Mouse (Mus musculus) spleen, embryonic (tissue): ENCODE results near the gene Lamp2.
"Not testable (repeated sequence)": the region's sequence is repeated elsewhere in the genome, so short reads cannot be mapped to it uniquely, and the experiment has no call there.

Experiments used
- CTCF ChIA-PET: fragments of 350-600 bp; sonication (Branson Sonifier 250); formaldehyde crosslinking; loops from one replicate; lab custom pipeline; 2022; lab: Charles Lee

The Lamp2 gene

DNA sequence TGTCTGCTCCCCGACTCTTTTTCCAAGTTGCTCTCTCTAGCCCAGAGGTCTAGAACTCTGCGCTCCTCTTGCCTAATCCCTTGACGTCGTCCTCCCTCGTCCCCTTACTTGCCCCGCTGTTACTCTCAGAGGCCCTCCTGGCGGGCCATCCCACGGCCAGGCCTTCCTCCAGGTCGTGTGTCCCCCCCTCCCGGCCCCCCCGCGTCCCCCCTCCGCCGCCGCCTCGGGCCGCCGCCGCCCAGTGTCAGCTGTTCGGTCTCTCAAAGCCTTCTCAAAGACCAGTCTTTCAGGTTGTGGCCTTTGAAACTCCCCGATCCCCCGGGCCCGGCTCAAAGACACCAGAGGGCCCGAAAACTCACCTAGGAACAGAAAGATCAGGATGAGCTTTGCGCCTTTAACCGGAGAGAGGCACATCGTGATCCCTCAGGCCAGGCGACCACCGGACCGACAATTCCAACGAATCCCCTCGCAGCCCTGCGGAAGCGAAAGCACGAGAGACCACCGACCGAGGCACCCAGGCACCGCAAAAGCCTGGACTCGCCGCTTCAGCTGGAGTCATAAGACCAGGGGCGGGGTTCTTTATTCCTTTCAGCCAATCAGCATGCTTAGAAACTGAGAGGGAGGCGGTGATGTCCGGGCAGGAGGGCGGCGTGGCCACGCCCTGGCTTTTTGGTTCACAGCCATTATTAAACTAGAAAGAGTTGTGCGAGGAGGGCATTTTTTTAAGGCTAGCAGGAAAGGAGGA is at the start of gene Lamp2:
Gene Lamp2 (minus strand): TSS at position 565 of the 745 bp plus-strand sequence.
- CTCF ChIA-PET = no interaction called here

- CTCF ChIA-PET = interaction anchor here (0.8 kb wide), 1 partner anchor 10 kb away, joined by 5 read pairs; no protein-coding TSS in a partner anchor
These were observed 48.6 kb upstream of the Lamp2 start for GRCm38 (mm10) chrX:38504846-38505245.

DNA sequence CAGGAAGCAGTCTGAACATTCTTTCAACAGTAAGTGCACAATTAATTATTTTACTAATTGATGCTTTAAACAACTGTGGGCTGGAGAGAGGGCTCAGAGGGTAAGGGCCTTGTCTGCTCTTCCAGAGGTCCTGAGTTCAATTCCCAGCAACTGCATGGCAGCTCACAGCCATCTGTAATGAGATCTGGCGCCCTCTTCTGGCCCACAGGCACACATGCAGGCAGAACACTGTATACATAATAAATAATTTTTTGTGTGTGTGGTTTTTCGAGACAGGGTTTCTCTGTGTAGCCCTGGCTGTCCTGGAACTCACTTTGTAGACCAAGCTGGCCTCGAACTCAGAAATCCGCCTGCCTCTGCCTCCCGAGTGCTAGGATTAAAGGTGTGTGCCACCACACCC is 45.9 kb upstream of the Lamp2 start:
- CTCF ChIA-PET = not testable (repeated sequence)

GRCm38 (mm10) chrX:38485464-38485863 is 29.2 kb upstream of the Lamp2 start:
- CTCF ChIA-PET = not testable (repeated sequence)

- CTCF ChIA-PET = no interaction called here
These were observed 22.3 kb upstream of the Lamp2 start for GRCm38 (mm10) chrX:38478583-38478982.

DNA sequence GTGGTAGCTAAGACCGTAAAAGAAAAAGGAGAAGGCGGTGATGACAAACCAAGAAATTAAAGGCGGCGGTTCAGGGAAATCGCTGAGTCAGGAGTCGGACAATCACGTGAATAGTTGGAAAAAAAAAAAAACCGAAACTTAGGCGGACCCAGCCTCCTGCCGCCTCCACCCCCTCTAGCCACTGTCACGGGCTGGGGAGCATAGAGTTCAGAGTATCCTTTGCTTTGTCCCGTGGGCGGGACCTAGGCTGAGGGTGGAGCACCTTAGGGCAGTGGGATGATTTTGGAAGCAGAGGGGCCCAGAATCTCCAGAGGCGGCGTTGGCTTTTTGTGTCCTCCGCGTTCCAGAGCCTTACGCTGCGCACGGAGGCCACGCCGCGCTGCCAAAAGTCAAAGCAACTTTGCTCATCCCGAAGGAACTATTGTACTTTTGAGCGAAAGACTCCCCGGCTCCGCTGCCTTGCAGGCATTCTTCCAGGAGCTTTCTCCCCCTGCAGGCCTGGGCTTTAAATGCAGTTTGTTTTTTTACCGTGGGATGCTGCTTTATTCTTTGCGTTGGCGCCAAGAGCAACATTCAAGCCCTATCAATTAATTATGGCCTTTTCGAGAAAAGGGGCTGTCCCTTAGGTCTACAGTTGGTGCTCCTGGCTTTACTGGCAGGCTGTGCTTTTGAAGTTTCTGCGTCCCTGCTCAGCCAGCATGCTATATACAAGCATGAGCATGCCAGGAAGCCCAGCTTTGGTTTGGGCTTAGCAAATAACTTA is 17.5 kb upstream of the Lamp2 start:
- CTCF ChIA-PET = interaction anchor here (0.7 kb wide), 1 partner anchor 283 kb away, joined by 4 read pairs; no protein-coding TSS in a partner anchor

GRCm38 (mm10) chrX:38473164-38473536 is 16.9 kb upstream of the Lamp2 start:
- CTCF ChIA-PET = interaction anchor here (0.7 kb wide), 1 partner anchor 283 kb away, joined by 4 read pairs; no protein-coding TSS in a partner anchor

DNA sequence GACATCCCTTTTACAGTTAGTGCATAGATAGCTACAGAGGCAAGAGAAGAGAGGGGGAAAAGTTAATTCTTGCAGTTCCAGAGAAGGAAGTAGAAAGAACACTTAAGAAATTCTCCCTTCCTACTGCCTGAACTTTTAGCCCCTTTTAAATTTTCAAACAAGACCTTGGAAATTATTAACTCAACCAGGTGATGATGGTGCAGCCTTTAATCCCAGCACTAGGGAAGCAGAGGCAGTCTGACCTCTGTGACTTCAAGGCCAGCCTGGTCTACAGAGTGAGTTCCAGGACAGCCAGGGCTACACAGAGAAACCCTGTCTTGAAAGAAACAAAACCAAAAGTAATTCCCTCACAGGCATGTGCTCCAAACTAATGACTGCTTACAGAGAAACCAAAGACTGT is 10.0 kb upstream of the Lamp2 start:
- CTCF ChIA-PET = no interaction called here

- CTCF ChIA-PET = no interaction called here
These were observed 6.9 kb upstream of the Lamp2 start for GRCm38 (mm10) chrX:38463160-38463559.

- CTCF ChIA-PET = interaction anchor here (0.6 kb wide), 1 partner anchor 15 kb away, joined by 3 read pairs; no protein-coding TSS in a partner anchor
These were observed 5.8 kb upstream of the Lamp2 start for GRCm38 (mm10) chrX:38462101-38462500.

DNA sequence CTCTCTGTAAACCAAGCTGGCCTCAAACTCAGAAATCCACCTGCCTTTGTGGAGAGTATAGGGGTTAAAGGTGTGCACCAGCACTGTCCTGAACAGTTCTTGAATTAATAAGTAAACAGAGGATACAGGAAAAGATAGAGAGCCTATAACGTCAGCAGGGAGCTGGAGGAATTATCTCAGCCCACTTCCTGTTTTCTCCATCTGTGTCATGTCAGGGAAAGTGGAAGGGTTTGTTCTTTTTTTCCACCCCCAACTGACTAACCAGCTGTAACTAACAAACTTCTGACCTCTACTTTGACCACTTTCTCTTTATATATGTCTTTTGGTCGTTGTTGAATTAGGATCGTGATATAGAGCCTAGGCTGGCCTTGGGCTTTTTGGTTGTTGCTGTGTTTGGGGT is 4.6 kb upstream of the Lamp2 start:
- CTCF ChIA-PET = no interaction called here

DNA sequence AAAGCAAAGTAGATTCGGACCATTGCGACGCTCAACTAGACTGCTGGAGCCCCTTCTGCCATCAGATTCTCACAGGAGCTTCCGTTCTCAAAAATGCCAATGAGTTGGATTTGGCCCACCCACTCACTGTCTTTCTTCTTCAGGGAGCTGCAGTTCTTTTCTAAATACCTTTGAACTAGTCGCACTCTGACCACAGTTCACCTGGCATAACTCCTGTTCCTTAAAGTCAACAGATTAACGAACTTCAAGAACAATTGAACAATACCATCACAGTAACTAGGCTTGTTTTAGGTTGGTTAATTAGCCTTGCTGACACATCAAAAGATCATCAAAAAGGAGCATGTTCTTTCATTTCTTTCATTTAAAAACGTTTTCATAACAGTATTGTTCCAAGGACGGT is 2.8 kb upstream of the Lamp2 start:
- CTCF ChIA-PET = no interaction called here

DNA sequence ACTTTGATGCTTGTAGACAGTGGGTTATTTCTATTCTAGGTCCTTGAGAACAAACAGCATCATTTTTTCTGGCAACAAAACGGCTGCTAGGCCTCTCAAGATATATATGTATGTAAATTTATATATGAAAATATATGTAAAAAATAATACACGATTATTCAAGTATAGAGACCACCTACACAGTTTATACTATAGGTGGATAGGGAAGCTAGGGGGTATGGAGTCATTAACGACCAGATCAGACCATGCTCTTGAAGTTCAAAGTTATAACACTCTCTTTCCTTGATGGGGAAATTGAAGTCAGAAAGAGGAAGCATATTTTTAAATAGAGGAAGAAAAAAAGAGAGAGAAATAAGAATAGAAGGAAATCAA is 367 bp upstream of the Lamp2 start:
- CTCF ChIA-PET = no interaction called here

DNA sequence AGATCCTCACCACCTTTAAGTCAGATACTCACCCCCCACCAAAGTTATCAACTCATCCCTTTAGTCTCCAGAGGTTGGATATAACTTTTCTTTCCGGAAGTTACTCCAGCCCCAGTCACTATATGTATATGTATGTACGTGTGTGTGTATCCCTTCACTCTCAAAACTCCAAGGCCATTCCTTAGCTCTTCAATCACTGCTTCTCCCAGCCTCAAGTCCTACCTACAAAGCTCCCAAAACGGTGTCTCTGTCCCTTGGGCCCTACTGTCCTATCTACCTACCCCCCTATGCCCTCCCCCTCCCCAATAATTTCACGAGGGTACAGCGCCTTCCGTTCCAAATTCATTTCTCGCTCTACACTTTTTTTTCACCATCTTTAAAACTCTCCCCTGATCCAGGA is 780 bp downstream of the Lamp2 start:
- CTCF ChIA-PET = no interaction called here

DNA sequence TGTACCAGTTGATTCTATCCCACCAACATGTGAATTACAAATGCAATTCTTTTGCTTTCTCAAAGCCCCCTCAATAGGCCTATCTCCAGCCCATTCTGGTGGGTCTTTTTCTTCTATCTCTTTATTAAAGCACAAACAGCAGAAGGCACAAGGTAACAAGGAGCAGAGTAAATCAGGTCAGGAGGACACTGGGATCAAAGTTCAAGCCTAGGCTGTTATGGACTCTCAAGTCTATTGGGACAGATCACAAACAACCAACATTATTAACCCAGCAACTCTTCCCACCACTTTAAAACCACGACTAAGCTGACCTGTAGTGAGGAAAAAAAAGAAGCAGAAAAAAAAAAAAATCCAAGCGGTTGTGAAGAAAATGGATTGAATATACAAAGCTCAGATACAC is 1.4 kb downstream of the Lamp2 start:
- CTCF ChIA-PET = no interaction called here

DNA sequence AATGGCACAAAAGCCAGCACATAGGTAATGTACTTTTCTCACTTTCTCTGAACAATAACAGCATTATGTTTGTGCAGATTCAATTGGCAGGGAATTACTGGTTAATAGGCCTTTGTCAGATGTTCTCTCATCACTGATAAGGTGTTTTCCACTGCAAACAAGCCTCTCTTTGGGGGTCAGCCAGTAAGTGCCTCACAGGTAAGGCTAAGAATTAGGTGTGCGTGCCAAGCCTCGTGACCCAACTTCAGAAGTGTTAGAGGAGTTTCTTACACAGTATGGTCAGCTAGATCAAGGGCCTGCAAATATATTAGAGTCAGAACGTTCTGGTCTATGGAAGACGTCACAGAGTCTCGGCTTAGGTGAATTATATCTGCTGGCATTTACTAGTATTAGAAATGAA is 2.3 kb downstream of the Lamp2 start:
- CTCF ChIA-PET = no interaction called here

GRCm38 (mm10) chrX:38450476-38450875 is 5.8 kb downstream of the Lamp2 start:
- CTCF ChIA-PET = no interaction called here

DNA sequence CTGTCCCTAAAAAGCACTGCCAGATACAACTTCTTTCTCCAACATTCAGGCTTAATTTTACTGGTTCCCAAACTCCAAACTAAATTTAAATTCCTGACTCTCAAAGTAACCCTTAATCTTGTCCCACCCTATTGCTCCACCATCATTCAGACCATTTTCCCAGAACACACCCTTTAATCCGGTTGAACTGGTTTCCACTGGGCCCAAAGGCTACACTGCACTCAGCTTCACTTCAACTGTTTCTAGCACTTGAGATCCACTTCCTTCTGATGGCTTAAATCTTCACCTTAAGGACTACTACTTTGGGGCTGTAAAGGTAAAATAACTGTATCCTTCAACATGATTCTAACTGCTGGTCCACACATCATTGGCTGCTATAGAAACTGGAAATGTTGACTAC is 10.5 kb downstream of the Lamp2 start:
- CTCF ChIA-PET = no interaction called here

DNA sequence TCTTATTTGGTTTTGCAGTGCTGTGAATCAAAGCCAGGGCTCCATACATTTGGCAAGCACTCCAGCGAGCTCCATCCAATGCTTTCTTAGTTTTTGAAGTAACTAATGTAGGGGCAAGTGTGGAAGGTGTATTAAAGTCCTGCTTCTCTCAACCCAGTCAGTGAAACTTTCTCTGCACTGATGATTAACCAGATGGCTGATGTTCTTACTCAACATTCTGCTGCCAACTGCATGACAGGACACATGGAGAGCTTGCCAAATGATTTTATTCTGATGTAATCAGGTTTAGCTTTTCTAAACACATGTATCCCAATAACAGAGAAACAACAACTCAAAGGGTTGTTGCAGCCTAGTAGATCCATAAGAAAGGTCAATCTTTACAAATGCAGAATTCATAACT is 13.8 kb downstream of the Lamp2 start:
- CTCF ChIA-PET = interaction anchor here (0.6 kb wide), 1 partner anchor 51 kb away, joined by 5 read pairs; no protein-coding TSS in a partner anchor

- CTCF ChIA-PET = no interaction called here
These were observed 16.6 kb downstream of the Lamp2 start for GRCm38 (mm10) chrX:38439629-38440028.

GRCm38 (mm10) chrX:38438147-38438791 is 18.0 kb downstream of the Lamp2 start:
- CTCF ChIA-PET = interaction anchor here (0.5 kb wide), 1 partner anchor 257 kb away, joined by 6 read pairs; no protein-coding TSS in a partner anchor

GRCm38 (mm10) chrX:38429455-38429854 is 26.8 kb downstream of the Lamp2 start:
- CTCF ChIA-PET = interaction anchor here (0.7 kb wide), 1 partner anchor 178 kb away, joined by 6 read pairs; no protein-coding TSS in a partner anchor
